Mouse (Mus musculus) right cerebral cortex, adult 2 months (tissue): ENCODE data around the gene Trim7.
"Not testable (repeated sequence)": the region's sequence is repeated elsewhere in the genome, so short reads cannot be mapped to it uniquely, and the experiment has no call there.

Experiments used
- DNase-seq, 2 experiments: peaks; one replicate each; pipeline ENCODE4 v3.0.0; 2021 to 2022; ENCODE audit warnings: low spot score in 2 of 2

Trim7 gene

GRCm38 (mm10) chr11:48898812-48899431 lies 73.0 kb downstream of the Trim7 start:
- DNase-seq: no peak

GRCm38 (mm10) chr11:48900654-48901566 lies 75.0 kb downstream of the Trim7 start:
- DNase-seq: not testable (repeated sequence)

- DNase-seq: not testable (repeated sequence)
Observed at GRCm38 (mm10) chr11:48901567-48901930, 75.6 kb downstream of the Trim7 start.
